Mouse (Mus musculus): ENCODE data around the gene Eml6. TPM values are rescaled to one million over a fixed set of nuclear protein-coding genes. Genes with fewer than 3 reads are reported as not detected.
"Not testable (repeated sequence)": the region's sequence is repeated elsewhere in the genome, so short reads cannot be mapped to it uniquely, and the experiment has no call there.

Gene Eml6
- polyA plus RNA-seq, 1 experiment from 2014 or later, result 0.52 TPM

GRCm38 (mm10) chr11:29909330-29909729 lies 116.5 kb downstream of the Eml6 start:
- H3K27ac ChIP-seq (replicated peaks), result no peak overlapping the region
- H3K27me3 ChIP-seq (replicated peaks), result no peaks in the 10 kb centered on the region
- no peak overlapping the region for H3K9ac ChIP-seq
- no peak overlapping the region for H3K4me3 ChIP-seq
- no peaks in the 10 kb centered on the region for H3K9me3 ChIP-seq
- H3K4me1 ChIP-seq, result no peaks in the 10 kb centered on the region
- H3K36me3 ChIP-seq, result no peaks in the 10 kb centered on the region
- H3K4me2 ChIP-seq, result no peak overlapping the region
- ATAC-seq (ENCODE audit: extremely low read depth, insufficient number of reproducible peaks, low FRiP score, low TSS enrichment), result no peak

- no peak overlapping the region for H3K4me3 ChIP-seq
- no peak overlapping the region for H3K4me2 ChIP-seq
- no peaks in the 10 kb centered on the region for H3K27me3 ChIP-seq (replicated peaks)
- no peak for ATAC-seq (ENCODE audit: extremely low read depth, insufficient number of reproducible peaks, low FRiP score, low TSS enrichment)
- H3K9ac ChIP-seq, result no peak overlapping the region
- no peak overlapping the region for H3K27ac ChIP-seq (replicated peaks)
- H3K9me3 ChIP-seq, result no peaks in the 10 kb centered on the region
- H3K36me3 ChIP-seq, result no peaks in the 10 kb centered on the region
- peaks cover 2% of the 10 kb centered on the region; the same call in 1 of the 2 replicates for H3K4me1 ChIP-seq
- 3% methylated on average over 1 of the region's 1 CpGs for WGBS
Observed at GRCm38 (mm10) chr11:29885160-29885559, 140.7 kb downstream of the Eml6 start.

GRCm38 (mm10) chr11:29884355-29884754 lies 141.5 kb downstream of the Eml6 start:
- WGBS, result 78% methylated on average over 1 of the region's 1 CpGs
- H3K9me3 ChIP-seq, result no peaks in the 10 kb centered on the region
- no peak overlapping the region for H3K4me2 ChIP-seq
- no peak overlapping the region for H3K9ac ChIP-seq
- no peaks in the 10 kb centered on the region for H3K27me3 ChIP-seq (replicated peaks)
- H3K36me3 ChIP-seq, result no peaks in the 10 kb centered on the region
- ATAC-seq (ENCODE audit: extremely low read depth, insufficient number of reproducible peaks, low FRiP score, low TSS enrichment), result no peak
- no peak overlapping the region for H3K27ac ChIP-seq (replicated peaks)
- peaks cover 2% of the 10 kb centered on the region; the same call in 1 of the 2 replicates for H3K4me1 ChIP-seq
- no peak overlapping the region for H3K4me3 ChIP-seq

GRCm38 (mm10) chr11:29883024-29883423 lies 142.8 kb downstream of the Eml6 start:
- no peak overlapping the region for H3K27ac ChIP-seq (replicated peaks)
- H3K4me2 ChIP-seq, result no peak overlapping the region
- peaks cover 2% of the 10 kb centered on the region; the same call in 1 of the 2 replicates for H3K4me1 ChIP-seq
- no peaks in the 10 kb centered on the region for H3K27me3 ChIP-seq (replicated peaks)
- 82% methylated on average over 4 of the region's 4 CpGs for WGBS
- no peak overlapping the region for H3K4me3 ChIP-seq
- ATAC-seq (ENCODE audit: extremely low read depth, insufficient number of reproducible peaks, low FRiP score, low TSS enrichment), result no peak
- no peaks in the 10 kb centered on the region for H3K36me3 ChIP-seq
- H3K9me3 ChIP-seq, result no peaks in the 10 kb centered on the region
- H3K9ac ChIP-seq, result no peak overlapping the region

- ATAC-seq (ENCODE audit: extremely low read depth, insufficient number of reproducible peaks, low FRiP score, low TSS enrichment), result no peak
- Histone ChIP-seq H3K27me3 (replicated peaks) (no peaks in the 10 kb centered on the region), H3K4me3 (no peak overlapping the region), H3K36me3 (no peaks in the 10 kb centered on the region), H3K27ac (replicated peaks) (no peak overlapping the region), H3K9ac (no peak overlapping the region), H3K4me2 (no peak overlapping the region), H3K4me1 (no peaks in the 10 kb centered on the region), H3K9me3 (no peaks in the 10 kb centered on the region)
- 65% methylated on average over 2 of the region's 2 CpGs for WGBS
Observed at GRCm38 (mm10) chr11:29879641-29880040, 146.2 kb downstream of the Eml6 start.

GRCm38 (mm10) chr11:29877981-29878380 lies 147.9 kb downstream of the Eml6 start:
- H3K4me3 ChIP-seq, result no peak overlapping the region
- no peaks in the 10 kb centered on the region for H3K36me3 ChIP-seq
- H3K27ac ChIP-seq (replicated peaks), result no peak overlapping the region
- 84% methylated on average over 1 of the region's 1 CpGs for WGBS
- H3K9me3 ChIP-seq, result no peaks in the 10 kb centered on the region
- H3K4me1 ChIP-seq, result no peaks in the 10 kb centered on the region
- no peak overlapping the region for H3K9ac ChIP-seq
- H3K4me2 ChIP-seq, result no peak overlapping the region
- no peaks in the 10 kb centered on the region for H3K27me3 ChIP-seq (replicated peaks)
- ATAC-seq (ENCODE audit: extremely low read depth, insufficient number of reproducible peaks, low FRiP score, low TSS enrichment), result no peak

- Histone ChIP-seq H3K9me3 (no peaks in the 10 kb centered on the region), H3K4me1 (no peaks in the 10 kb centered on the region), H3K27me3 (replicated peaks) (no peaks in the 10 kb centered on the region), H3K4me2 (no peak overlapping the region), H3K27ac (replicated peaks) (no peak overlapping the region), H3K36me3 (no peaks in the 10 kb centered on the region), H3K4me3 (no peak overlapping the region), H3K9ac (no peak overlapping the region)
- ATAC-seq (ENCODE audit: extremely low read depth, insufficient number of reproducible peaks, low FRiP score, low TSS enrichment), result no peak
- WGBS, result 72% methylated on average over 3 of the region's 3 CpGs
Observed at GRCm38 (mm10) chr11:29877280-29877679, 148.6 kb downstream of the Eml6 start.

- 76% methylated on average over 1 of the region's 1 CpGs for WGBS
- ATAC-seq (ENCODE audit: extremely low read depth, insufficient number of reproducible peaks, low FRiP score, low TSS enrichment); H3K4me3 ChIP-seq; H3K4me2 ChIP-seq; H3K27me3 ChIP-seq (replicated peaks); H3K36me3 ChIP-seq; H3K9me3 ChIP-seq; H3K9ac ChIP-seq; H3K27ac ChIP-seq (replicated peaks); H3K4me1 ChIP-seq: not testable (repeated sequence)
Observed at GRCm38 (mm10) chr11:29874781-29875180, 151.1 kb downstream of the Eml6 start.

GRCm38 (mm10) chr11:29870174-29870573 lies 155.7 kb downstream of the Eml6 start:
- H3K9ac ChIP-seq, result no peak overlapping the region
- no peaks in the 10 kb centered on the region for H3K27me3 ChIP-seq (replicated peaks)
- no peaks in the 10 kb centered on the region for H3K4me1 ChIP-seq
- ATAC-seq (ENCODE audit: extremely low read depth, insufficient number of reproducible peaks, low FRiP score, low TSS enrichment), result no peak
- no peak overlapping the region for H3K4me2 ChIP-seq
- no peaks in the 10 kb centered on the region for H3K9me3 ChIP-seq
- WGBS, result 84% methylated on average over 2 of the region's 2 CpGs
- no peak overlapping the region for H3K4me3 ChIP-seq
- no peak overlapping the region for H3K27ac ChIP-seq (replicated peaks)
- H3K36me3 ChIP-seq, result no peaks in the 10 kb centered on the region

- H3K27ac ChIP-seq (replicated peaks), result no peak overlapping the region
- H3K9me3 ChIP-seq, result no peaks in the 10 kb centered on the region
- no peak overlapping the region for H3K9ac ChIP-seq
- H3K27me3 ChIP-seq (replicated peaks), result no peaks in the 10 kb centered on the region
- H3K4me1 ChIP-seq, result no peaks in the 10 kb centered on the region
- no peaks in the 10 kb centered on the region for H3K36me3 ChIP-seq
- H3K4me3 ChIP-seq, result no peak overlapping the region
- no peak overlapping the region for H3K4me2 ChIP-seq
- ATAC-seq (ENCODE audit: extremely low read depth, insufficient number of reproducible peaks, low FRiP score, low TSS enrichment), result no peak
Observed at GRCm38 (mm10) chr11:29864269-29864668, 161.6 kb downstream of the Eml6 start.

- Histone ChIP-seq H3K27ac (replicated peaks) (no peak overlapping the region), H3K4me2 (no peak overlapping the region), H3K4me1 (no peaks in the 10 kb centered on the region), H3K9ac (no peak overlapping the region), H3K9me3 (no peaks in the 10 kb centered on the region), H3K36me3 (no peaks in the 10 kb centered on the region), H3K4me3 (no peak overlapping the region), H3K27me3 (replicated peaks) (no peaks in the 10 kb centered on the region)
- WGBS, result 45% methylated on average over 2 of the region's 2 CpGs
- no peak for ATAC-seq (ENCODE audit: extremely low read depth, insufficient number of reproducible peaks, low FRiP score, low TSS enrichment)
Observed at GRCm38 (mm10) chr11:29861750-29862397, 164.0 kb downstream of the Eml6 start.

- Histone ChIP-seq H3K4me2 (no peak overlapping the region), H3K27me3 (replicated peaks) (no peaks in the 10 kb centered on the region), H3K9me3 (no peaks in the 10 kb centered on the region), H3K4me3 (no peak overlapping the region), H3K4me1 (no peaks in the 10 kb centered on the region), H3K36me3 (no peaks in the 10 kb centered on the region), H3K27ac (replicated peaks) (no peak overlapping the region), H3K9ac (no peak overlapping the region)
- ATAC-seq (ENCODE audit: extremely low read depth, insufficient number of reproducible peaks, low FRiP score, low TSS enrichment), result no peak
- 68% methylated on average over 2 of the region's 2 CpGs for WGBS
Observed at GRCm38 (mm10) chr11:29861040-29861439, 164.8 kb downstream of the Eml6 start.

Data from heart, embryonic 13.5 days (tissue).